Mouse (Mus musculus) midbrain, postnatal 0 days (tissue): ENCODE measurements around the gene Cd69. TPM values are rescaled to one million over a fixed set of nuclear protein-coding genes. Genes with fewer than 3 reads are reported as not detected.

Source experiments
- ATAC-seq: fragments of 200-750 bp; cut with Nextera tagmentation; 2 replicates; pipeline ENCODE4 v1.8.0; 2017; ENCODE audit warnings: moderate number of reproducible peaks, mild to moderate bottlenecking, moderate TSS enrichment, moderate library complexity; ENCODE audit not compliant: low FRiP score
- DNase-seq: peaks from one replicate; pipeline ENCODE4 v3.0.0-alpha.2; 2015; ENCODE audit warnings: low spot score
- H3K27ac ChIP-seq: fragments of 300-500 bp; sonication (generic); 2 replicates; pipeline ENCODE4 v1.5.1; 2014; ENCODE audit warnings: low read depth, mild to moderate bottlenecking, low read length, mixed read lengths
- H3K27me3 ChIP-seq: fragments of 300-500 bp; sonication (generic); 2 replicates; pipeline ENCODE4 v1.6.1; 2014; ENCODE audit warnings: low read length, control low read depth, mixed read lengths; ENCODE audit not compliant: insufficient read depth
- H3K36me3 ChIP-seq: fragments of 300-500 bp; sonication (generic); 2 replicates; pipeline ENCODE4 v1.6.1; 2014; ENCODE audit warnings: low read length, control low read depth, mixed read lengths; ENCODE audit not compliant: insufficient read depth
- H3K4me1 ChIP-seq: fragments of 300-500 bp; sonication (generic); 2 replicates; pipeline ENCODE4 v1.6.1; 2014; ENCODE audit warnings: mild to moderate bottlenecking, control low read depth, antibody characterized with exemption, low read length, mixed read lengths; ENCODE audit not compliant: insufficient read depth
- H3K4me2 ChIP-seq: fragments of 300-500 bp; sonication (generic); 2 replicates; pipeline ENCODE4 v1.6.1; 2014; ENCODE audit warnings: low read depth, mild to moderate bottlenecking, low read length, mixed read lengths; ENCODE audit not compliant: poor library complexity, severe bottlenecking
- H3K4me3 ChIP-seq: fragments of 300-500 bp; sonication (generic); 2 replicates; pipeline ENCODE4 v1.5.1; 2014; ENCODE audit warnings: low read depth, mild to moderate bottlenecking, low read length, moderate library complexity
- H3K9ac ChIP-seq: fragments of 300-500 bp; sonication (generic); replicated peaks from 2 replicates; pipeline ENCODE4 v1.6.1; 2014; ENCODE audit warnings: mild to moderate bottlenecking, low read length, moderate library complexity, mixed read lengths; ENCODE audit not compliant: poor library complexity, severe bottlenecking
- H3K9me3 ChIP-seq: fragments of 300-500 bp; sonication (generic); 2 replicates; pipeline ENCODE4 v1.6.1; 2016; ENCODE audit warnings: low read length, control low read depth
- CTCF ChIP-seq: IDR thresholded peaks from 2 replicates; pipeline ENCODE4 v1.5.1; 2016; ENCODE audit warnings: antibody characterized with exemption, mild to moderate bottlenecking
- WGBS: fragments of 180-500 bp; shearing (Covaris S2); extraction: QIAGEN DNeasy Blood & Tissue Kit; methylation state at CpG from one replicate; pipeline ENCODE4 v1.1.7; 2014; 5-methylcytosine and 5-hydroxymethylcytosine counted together
- polyA plus RNA-seq: library from polyadenylated mRNA; unstranded; fragments of >200 nt; fragmentation: Nextera tagmentation; extraction: Ambion mirVana; gene quantifications from 2 replicates; pipeline ENCODE4 v1.2.1, GENCODE M21; 2015
- total RNA-seq: library from RNA; depleted of rRNA; stranded (reverse); fragments of >200 nt; gene quantifications from 2 replicates; pipeline ENCODE4 v1.2.3, GENCODE M21; 2014

The Cd69 gene
- total and polyA plus RNA-seq, 2 experiments from 2014 or later, result not detected

DNA sequence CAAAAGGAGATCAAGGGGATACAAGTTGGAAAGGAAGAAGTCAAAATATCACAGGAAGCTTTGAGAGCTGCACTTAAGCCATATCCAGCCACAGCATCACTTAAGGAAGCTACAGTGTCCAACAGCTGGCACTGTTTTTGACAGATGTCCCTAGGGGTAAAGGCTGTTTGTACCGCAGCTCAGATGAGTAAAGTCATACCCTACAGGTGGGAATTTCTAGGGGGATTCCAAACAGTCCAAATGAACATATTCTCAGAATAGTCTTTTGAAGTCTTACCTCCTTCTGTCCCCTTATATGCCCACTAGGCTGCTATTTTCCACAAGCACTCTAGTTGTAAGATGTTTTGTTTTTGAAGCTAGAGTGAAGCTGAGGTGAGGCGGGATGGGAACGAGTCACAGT is 37.3 kb upstream of the Cd69 start:
- Histone ChIP-seq H3K9ac (no peak overlapping the region), H3K27me3 (no peaks in the 10 kb centered on the region), H3K36me3 (no peaks in the 10 kb centered on the region), H3K4me3 (no peak overlapping the region), H3K9me3 (no peaks in the 10 kb centered on the region), H3K4me2 (no peak overlapping the region), H3K27ac (no peak overlapping the region), H3K4me1 (no peaks in the 10 kb centered on the region)
- ATAC-seq (no peak), DNase-seq (no peak)
- no peak for TF ChIP-seq CTCF
- WGBS, result 80% methylated on average over 3 of the region's 3 CpGs

DNA sequence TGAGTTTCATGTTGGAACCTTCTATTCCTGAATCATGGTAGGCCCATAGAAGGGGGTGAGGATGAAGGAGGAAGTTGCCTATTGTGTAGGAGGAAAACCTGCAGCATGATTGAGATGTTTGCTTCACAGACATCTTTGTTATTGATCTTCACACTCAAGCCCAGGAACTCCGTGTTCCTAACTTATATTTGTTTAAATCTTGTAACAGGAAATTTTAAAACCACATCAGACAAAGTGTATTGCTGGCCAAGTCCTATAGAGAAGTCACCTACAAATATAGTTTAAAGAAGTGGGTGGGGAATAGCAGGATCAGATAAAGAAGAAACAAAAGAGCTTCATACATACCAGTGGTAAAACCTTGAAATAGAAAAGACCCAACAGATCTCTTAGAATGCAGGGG is 28.9 kb upstream of the Cd69 start:
- no peaks in the 10 kb centered on the region for H3K27me3 ChIP-seq
- TF ChIP-seq CTCF, result no peak
- no peaks in the 10 kb centered on the region for H3K9me3 ChIP-seq
- H3K4me1 ChIP-seq, result no peaks in the 10 kb centered on the region
- ATAC-seq (no peak), DNase-seq (no peak)
- no peak overlapping the region for H3K27ac ChIP-seq
- WGBS, result 78% methylated on average over 1 of the region's 1 CpGs
- H3K4me2 ChIP-seq, result no peak overlapping the region
- H3K4me3 ChIP-seq, result no peak overlapping the region
- no peaks in the 10 kb centered on the region for H3K36me3 ChIP-seq
- no peak overlapping the region for H3K9ac ChIP-seq

DNA sequence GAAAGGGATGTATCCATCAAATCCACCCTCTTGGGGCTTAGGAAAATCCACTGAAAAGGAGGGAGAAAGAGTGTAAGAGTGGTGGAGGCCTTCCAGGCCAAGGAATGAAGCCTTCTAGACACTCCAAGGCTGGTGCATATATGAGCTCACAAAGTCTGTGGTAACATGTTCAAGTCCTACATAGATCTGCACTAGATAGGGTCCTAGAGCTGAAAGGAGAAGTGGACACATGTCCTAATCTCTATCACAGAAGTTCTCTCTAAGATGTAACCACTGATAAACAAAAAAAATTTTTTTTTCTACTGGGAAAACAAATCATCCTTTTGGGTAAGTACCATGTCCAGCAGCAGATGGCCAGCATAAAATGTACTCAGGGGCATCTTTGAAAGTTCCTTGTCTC is 13.5 kb upstream of the Cd69 start:
- no peaks in the 10 kb centered on the region for H3K27me3 ChIP-seq
- no peaks in the 10 kb centered on the region for H3K36me3 ChIP-seq
- TF ChIP-seq CTCF, result no peak
- no peak overlapping the region for H3K9ac ChIP-seq
- no peak overlapping the region for H3K27ac ChIP-seq
- no peaks in the 10 kb centered on the region for H3K4me1 ChIP-seq
- DNase-seq (no peak), ATAC-seq (no peak)
- no peaks in the 10 kb centered on the region for H3K9me3 ChIP-seq
- no peak overlapping the region for H3K4me3 ChIP-seq
- H3K4me2 ChIP-seq, result no peak overlapping the region

DNA sequence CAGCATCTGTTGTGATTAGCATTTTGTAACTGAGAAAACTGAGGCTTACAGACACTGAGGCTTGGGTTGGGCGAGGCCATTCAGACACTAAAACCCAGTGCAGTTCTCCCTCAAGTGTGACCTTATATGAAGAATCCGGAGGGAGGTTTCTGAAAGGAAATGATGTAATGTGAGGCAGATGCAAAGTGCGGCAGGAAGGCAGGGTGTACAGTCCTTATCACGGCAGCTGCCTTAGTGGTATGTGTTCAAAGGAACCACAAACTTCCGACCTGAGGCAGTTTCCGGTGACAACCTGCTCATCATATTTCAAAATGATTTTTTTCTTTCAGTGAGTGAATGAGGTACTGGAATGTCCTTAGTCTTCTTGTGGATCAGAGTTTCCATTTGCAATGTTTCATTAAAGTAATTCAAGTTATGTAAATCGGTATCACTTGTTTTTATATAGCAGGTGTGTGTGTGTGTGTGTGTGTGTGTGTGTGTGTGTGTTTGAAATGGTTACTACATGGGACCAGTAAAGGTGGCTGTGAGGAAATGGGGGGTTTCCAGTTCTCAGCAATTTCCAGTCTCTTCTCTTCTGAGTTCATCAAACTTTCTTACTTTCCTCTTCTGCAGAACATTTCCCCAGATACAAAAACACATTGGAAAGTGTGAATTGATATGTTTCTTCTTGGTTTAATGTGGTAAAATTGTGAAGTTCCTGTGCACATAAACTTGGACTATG is 9.3 kb upstream of the Cd69 start:
- H3K4me2 ChIP-seq, result no peak overlapping the region
- no peak for ATAC-seq

DNA sequence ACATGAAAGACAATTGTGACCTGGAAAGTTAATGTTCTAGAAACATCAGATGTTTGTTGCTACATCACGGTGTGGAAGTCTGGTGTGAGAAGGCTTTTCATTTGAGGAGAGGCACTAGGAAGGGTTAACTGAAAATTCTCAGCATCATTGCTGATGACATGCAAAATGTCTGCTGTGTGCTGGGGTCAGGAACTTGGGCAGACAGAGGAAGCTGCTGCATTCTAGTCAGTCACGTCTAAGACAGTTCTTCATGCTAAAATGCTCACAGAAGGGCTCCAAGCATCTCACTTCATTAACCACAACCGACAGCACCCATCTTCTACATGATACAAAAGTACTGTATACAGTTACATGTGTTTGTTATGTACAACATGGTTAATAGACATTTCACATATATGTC is 8.0 kb upstream of the Cd69 start:
- no peak overlapping the region for H3K4me2 ChIP-seq

More for the DNA sequence above, 9.3 kb upstream of the Cd69 start:
- no peak for DNase-seq
- no peak overlapping the region for H3K9ac ChIP-seq
- no peak overlapping the region for H3K27ac ChIP-seq
- no peaks in the 10 kb centered on the region for H3K4me1 ChIP-seq
- H3K27me3 ChIP-seq, result no peaks in the 10 kb centered on the region
- 78% methylated on average over 7 of the region's 7 CpGs for WGBS
- no peak for TF ChIP-seq CTCF
- no peak overlapping the region for H3K4me3 ChIP-seq
- H3K36me3 ChIP-seq, result no peaks in the 10 kb centered on the region
- H3K9me3 ChIP-seq, result no peaks in the 10 kb centered on the region

DNA sequence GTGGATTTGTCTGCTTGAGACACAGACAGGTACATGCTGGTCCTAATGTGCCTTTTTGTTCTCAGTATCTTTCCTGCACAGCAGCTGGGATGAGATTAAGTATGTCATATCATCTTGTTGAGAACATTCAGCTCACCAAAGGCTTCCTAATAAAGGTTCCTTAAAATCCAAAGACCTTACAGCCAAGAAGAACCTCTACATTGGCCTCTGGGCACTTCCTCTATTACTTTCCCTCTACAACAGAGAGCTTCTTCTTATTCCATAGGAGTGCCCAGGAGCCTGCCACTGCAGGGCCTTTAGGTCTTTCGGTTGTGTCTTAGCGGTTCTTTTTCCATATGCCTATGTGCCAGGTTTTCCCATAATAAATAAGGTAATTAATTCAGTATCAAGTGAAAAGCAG is 1.2 kb upstream of the Cd69 start:
- ATAC-seq (no peak), DNase-seq (no peak)
- Histone ChIP-seq H3K36me3 (no peaks in the 10 kb centered on the region), H3K9me3 (no peaks in the 10 kb centered on the region), H3K4me1 (no peaks in the 10 kb centered on the region), H3K4me3 (no peak overlapping the region), H3K4me2 (no peak overlapping the region), H3K9ac (no peak overlapping the region), H3K27ac (no peak overlapping the region), H3K27me3 (no peaks in the 10 kb centered on the region)
- 87% methylated on average over 2 of the region's 2 CpGs for WGBS
- TF ChIP-seq CTCF, result no peak

More for the DNA sequence above, 8.0 kb upstream of the Cd69 start:
- Histone ChIP-seq H3K4me3 (no peak overlapping the region), H3K9me3 (no peaks in the 10 kb centered on the region), H3K9ac (no peak overlapping the region), H3K36me3 (no peaks in the 10 kb centered on the region), H3K4me1 (no peaks in the 10 kb centered on the region), H3K27me3 (no peaks in the 10 kb centered on the region), H3K27ac (no peak overlapping the region)
- no peak for TF ChIP-seq CTCF
- no peak for ATAC-seq
- DNase-seq, result no peak
- WGBS, result 75% methylated on average over 3 of the region's 3 CpGs
